Mouse (Mus musculus): ENCODE measurements around the gene Exosc10.
A peak's percentile ranks its signal among the peaks of the same experiment; 100 is the strongest.

Exosc10 gene

DNA sequence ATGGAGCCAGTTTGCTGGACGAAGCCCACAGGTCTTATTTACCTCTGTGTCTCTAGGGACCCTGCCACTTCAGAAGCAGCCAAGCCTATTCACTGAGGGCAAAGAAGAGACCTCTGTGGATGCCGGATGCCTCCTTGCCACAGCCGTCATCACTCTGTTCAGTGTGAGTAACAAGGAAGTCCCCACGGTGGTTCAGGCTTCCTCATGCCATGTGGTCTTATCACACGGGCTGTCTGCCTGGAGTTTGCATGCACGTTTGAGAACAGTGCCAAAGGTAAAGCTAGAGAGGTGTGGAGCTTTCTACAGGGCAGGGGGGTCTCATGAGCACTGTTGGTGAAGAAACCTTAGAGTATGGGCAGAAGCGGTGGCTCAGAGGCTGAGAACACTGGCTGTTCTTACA lies 15.0 kb downstream of the Exosc10 start:
- DNase-seq: no peak

GRCm38 (mm10) chr4:148580765-148581164 lies 22.5 kb downstream of the Exosc10 start:
- no peak for DNase-seq

- no peak for DNase-seq
Measured at GRCm38 (mm10) chr4:148581422-148581821, 23.2 kb downstream of the Exosc10 start.

- DNase-seq: no peak
Measured at GRCm38 (mm10) chr4:148583257-148583656, 25.0 kb downstream of the Exosc10 start.

GRCm38 (mm10) chr4:148586648-148587047 lies 28.4 kb downstream of the Exosc10 start:
- no peak for DNase-seq

- DNase-seq: no peak
Measured at GRCm38 (mm10) chr4:148588793-148589192, 30.6 kb downstream of the Exosc10 start.

DNA sequence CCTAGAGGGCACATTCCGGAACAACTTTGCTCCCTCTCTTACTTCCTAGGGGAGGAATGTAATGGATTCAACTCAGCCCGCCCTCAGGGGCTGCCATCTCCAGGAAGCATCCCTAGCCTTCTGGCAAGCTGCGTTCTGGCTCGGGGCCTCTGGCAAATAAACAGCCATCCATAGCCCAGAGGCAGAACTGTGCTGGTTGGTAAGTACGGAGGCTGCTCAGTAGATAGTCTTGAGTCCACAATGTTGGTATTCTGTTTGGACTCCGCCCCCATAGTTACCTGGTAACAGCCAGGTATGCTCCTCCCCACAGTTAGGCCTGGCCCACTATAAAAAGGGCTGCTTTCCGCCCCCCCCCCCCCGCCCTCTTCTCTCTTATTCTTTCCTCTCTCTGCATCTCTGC lies 31.3 kb downstream of the Exosc10 start:
- peak; percentile 25 to 45 for DNase-seq

DNA sequence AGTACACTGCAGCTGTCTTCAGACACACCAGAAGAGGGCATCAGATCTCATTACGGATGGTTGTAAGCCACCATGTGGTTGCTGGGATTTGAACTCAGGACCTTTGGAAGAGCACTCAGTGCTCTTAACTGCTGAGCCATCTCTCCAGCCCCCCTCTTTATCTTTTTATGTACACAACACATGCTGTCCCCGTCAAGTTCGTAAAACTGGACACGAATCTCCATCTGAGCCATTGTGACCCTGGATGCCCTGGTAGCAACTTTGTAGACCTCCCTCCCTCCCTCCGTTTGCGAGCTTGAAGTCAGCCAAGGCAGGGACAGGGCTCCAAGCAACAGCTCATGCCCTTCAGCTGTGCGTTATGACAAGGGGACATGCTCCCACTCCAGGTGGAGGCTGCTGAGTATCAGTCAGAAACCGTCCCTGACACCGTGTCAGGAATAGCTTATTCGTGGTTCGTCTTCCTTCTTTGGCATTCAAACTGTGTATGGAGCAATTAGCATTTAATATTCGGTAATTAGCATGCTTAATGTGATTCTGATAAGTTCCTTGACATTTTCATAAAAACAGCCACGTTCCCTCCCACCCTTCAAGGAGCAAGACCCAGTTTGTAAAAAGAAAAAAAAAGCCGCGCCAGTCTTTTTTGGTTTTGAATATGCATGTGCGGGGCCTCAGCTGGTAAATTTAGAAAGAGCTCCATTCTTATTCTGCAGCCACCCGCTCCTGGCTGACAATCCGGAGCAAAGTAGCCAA lies 32.4 kb downstream of the Exosc10 start:
- no peak for DNase-seq

DNA sequence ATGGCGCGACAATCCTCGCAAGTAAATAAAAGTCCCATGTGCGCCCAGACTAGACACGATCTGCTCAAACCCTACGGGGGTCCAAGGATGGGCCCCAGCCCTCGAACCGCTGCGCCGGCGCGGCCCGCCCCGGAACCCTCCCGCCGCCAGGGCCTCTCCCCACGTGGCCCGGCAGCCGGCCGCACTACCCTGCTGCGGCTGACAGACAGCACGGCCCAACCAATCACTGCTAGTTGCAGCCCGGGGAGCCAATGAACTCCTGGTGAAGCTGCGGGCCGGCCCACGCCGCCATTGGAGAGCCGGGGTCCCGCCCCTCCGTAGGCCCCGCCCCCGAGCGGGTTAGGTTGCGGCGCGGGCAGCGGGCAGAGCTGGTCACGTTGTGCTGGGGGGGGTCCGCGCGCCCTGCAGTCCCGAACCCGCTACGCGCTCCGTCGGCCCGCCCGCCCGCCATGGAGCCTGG lies 33.0 kb downstream of the Exosc10 start, which contains the start of gene Srm:
Gene Srm, plus strand, starts transcription at position 333 of the 460 bp plus-strand sequence.
- peak; percentile 97 to 98 for DNase-seq

- DNase-seq: no peak
Measured at GRCm38 (mm10) chr4:148591637-148592380, 33.6 kb downstream of the Exosc10 start.

- DNase-seq: no peak
Measured at GRCm38 (mm10) chr4:148593996-148594395, 35.8 kb downstream of the Exosc10 start.

DNA sequence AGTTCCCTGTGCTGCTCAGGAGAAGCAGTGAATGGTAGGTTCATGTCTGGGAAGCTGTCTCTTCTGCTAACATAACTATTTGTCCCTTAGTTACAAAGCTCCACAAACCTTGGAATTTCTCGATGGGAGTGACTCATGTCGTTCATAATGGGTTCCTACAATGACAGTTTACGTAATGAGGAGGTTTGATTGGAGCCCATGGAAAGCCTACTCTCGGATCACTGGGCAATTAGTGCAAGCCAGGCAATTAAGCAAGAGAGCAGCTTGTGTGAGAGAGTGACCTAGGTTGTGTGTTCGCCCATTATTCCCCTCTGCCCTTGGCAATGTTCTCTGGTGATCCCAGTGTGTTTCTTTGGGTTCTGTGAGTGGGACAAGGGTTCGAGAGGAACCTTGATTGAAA lies 37.7 kb downstream of the Exosc10 start:
- DNase-seq: no peak

DNA sequence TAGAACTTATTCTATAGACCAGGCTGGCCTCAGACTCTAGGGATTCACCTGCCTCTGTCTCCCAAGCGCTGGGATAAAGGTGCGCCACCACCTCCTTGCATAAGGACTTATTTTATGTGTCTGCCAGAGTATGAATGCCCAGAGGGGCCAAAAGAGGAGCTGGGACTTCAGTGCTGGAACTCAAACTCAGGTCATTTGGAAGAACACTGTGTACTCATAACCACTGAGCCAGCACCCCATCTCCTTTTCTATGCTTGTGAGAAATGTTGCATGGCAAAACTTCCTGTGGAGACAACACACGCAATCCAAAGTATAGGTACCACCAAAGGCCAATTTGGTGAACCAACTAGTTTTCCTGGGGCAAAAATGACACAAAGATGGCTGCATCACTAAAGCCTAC lies 38.5 kb downstream of the Exosc10 start:
- no peak for DNase-seq

- no peak for DNase-seq
Measured at GRCm38 (mm10) chr4:148598826-148599225, 40.6 kb downstream of the Exosc10 start.

- DNase-seq: no peak
Measured at GRCm38 (mm10) chr4:148600316-148600715, 42.1 kb downstream of the Exosc10 start.

GRCm38 (mm10) chr4:148601871-148602270 lies 43.6 kb downstream of the Exosc10 start:
- no peak for DNase-seq

GRCm38 (mm10) chr4:148602357-148603120 lies 44.3 kb downstream of the Exosc10 start, which contains the start of gene Masp2:
Gene Masp2, plus strand, starts transcription at chr4:148602554.
- DNase-seq: no peak

- DNase-seq: no peak
Measured at GRCm38 (mm10) chr4:148603376-148604139, 45.3 kb downstream of the Exosc10 start.

GRCm38 (mm10) chr4:148604141-148604540 lies 45.9 kb downstream of the Exosc10 start:
- no peak for DNase-seq

GRCm38 (mm10) chr4:148604541-148605165 lies 46.4 kb downstream of the Exosc10 start:
- DNase-seq: peak; percentile 58 to 83

GRCm38 (mm10) chr4:148607758-148608157 lies 49.5 kb downstream of the Exosc10 start:
- DNase-seq: peak; percentile 74 to 85

DNA sequence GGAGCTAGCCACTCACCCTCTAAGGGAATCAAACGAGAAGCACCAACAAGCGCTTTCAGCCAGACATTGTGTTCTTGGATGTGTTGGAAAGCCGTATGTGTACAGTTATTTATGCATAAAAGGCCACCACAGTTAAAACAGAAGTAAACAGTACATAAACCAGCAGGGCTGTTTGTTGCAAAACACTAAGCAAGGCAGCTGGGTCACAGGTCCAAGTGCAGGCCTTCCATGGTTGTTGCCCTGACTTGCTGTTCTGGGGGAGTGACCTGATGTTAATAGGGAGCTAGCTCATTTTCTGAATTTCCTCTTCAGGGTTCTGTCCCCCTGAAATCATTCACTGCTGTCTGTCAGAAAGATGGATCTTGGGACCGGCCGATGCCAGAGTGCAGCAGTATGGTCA lies 51.6 kb downstream of the Exosc10 start:
- DNase-seq: no peak
